Mouse (Mus musculus) thymus, postnatal 4 days (tissue): ENCODE data around the gene Tex50.
A peak's percentile ranks its signal among the peaks of the same experiment; 100 is the strongest.
"Not testable (repeated sequence)": the region's sequence is repeated elsewhere in the genome, so short reads cannot be mapped to it uniquely, and the experiment has no call there.

ENCODE experiments used
- DNase-seq: peaks from one replicate; pipeline ENCODE4 v3.0.0; 2021

The Tex50 gene

DNA sequence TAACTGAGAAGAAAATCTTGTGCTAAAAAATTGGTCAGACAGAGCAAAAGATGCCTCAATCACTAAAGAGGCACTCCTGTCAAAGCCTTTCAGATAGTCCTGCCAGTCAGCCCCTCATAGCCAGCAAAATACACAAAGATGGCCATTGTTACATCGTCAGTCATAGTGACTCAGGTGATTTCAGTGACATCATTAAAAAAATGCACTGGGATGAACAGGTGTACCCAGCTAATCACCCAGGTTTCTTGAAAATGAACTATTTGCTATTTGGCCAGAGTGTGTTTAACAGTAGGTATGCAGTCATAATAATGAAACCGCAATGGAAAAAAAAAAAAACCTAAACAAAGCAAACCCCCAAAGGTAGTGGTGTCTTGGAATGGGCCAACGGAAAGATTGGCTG is at the start of gene Tex50:
Gene Tex50 (minus strand): TSS at position 101 of the 400 bp plus-strand sequence.
- DNase-seq, result no peak

DNA sequence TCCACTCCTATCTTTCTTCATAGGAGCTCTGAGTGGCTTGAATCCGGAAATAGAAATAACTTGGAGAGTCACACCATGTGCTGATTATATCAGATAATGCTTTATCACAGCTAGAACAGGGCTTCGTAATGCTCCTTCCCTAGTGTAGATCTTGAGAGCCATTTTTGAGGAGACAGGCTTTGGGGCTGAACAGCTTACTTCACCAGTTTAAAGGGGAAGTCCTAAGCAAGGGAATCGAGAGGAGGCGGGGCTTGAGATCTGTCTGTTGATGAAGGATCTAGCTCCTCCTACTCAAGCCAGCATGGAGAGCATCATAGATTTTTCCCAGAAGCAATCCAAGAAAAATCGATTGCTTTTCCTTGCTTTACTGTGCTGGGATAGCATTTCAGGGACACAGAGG is 40.7 kb upstream of the Tex50 start:
- no peak for DNase-seq

GRCm38 (mm10) chr1:161196364-161196763 is 37.2 kb upstream of the Tex50 start:
- not testable (repeated sequence) for DNase-seq

DNA sequence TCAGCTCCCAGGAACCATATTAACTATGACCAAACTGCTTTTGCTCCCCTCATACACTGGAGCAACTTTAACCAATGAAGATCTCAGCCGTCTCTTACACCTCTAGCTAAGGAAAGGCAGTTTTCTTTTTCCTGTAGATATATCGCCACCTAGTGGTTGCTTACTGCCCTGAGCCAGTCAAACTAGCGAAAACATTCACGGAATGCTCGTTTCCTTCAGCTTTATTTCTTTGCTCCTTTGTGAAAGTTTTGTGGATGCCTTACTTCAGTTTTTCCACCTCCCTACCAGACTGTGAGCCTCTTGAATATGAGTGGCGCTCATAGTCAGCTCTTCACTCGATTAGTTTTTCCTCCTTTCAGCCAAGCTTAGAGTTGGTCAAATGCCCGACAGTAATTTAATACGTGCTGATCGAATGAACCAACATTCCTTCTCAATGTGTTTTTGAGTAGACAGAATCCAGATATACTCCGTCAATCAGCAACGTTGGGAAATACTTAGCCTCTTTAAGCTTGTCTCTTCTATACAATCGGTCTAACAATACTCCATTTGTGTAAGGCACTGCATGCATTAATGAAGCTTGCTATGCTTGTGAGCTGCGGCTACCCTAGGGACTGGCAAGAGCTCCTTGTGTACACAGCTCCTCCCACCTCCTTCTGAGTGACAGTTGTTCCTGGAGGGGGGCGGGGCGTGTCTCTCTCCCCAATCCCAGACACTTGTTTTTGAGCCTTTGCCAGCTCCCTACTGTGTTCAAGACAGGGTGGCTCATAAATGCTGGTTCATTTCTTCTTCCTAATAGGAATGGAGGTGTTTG is 36.6 kb upstream of the Tex50 start:
- DNase-seq, result peak; percentile 69

GRCm38 (mm10) chr1:161190253-161190910 is 31.3 kb upstream of the Tex50 start:
- no peak for DNase-seq

- DNase-seq, result no peak
Measured at GRCm38 (mm10) chr1:161185431-161185830, 26.3 kb upstream of the Tex50 start.

DNA sequence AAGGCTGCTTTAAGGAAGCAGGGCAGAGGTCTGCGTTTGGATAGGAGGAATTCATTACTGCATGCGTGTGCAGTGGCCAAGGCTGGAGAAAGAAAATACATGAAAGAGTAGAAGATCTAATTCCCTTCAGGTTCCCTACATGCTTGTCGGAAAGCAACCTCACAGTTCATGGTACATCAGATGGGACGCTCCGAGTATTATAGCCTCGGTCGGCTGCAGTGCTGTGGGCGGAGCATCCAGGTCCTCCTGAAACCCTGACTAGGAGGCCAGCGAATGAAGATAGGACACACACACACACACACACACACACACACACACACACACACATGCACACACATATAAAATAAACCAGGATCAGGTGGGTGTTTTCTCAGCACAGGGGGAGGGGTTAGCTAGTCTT is 24.6 kb upstream of the Tex50 start:
- DNase-seq, result no peak

DNA sequence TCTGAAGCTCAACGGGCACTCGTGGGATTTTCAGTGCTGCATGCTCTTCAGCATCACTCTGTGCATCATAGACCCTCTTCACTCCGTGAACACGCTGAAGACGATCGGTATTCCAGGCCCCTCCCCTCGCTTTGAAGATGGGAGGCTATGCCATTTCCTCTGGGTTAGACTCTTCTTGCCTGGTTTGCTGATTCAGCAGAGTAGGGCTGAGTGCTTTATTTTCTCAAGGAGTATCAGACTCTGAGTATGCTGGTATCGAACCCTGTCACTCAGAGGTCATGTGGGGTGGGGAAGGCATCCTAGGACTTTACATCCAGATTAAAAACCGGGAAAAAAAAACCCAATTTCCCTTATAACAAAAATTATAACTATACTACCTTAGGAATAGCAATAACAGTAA is 23.3 kb upstream of the Tex50 start:
- DNase-seq, result no peak

GRCm38 (mm10) chr1:161180674-161181073 is 21.6 kb upstream of the Tex50 start:
- DNase-seq, result peak; percentile 89

GRCm38 (mm10) chr1:161170651-161171050 is 11.5 kb upstream of the Tex50 start:
- peak; percentile 91 for DNase-seq

- no peak for DNase-seq
Measured at GRCm38 (mm10) chr1:161160266-161160665, 1.2 kb upstream of the Tex50 start.

DNA sequence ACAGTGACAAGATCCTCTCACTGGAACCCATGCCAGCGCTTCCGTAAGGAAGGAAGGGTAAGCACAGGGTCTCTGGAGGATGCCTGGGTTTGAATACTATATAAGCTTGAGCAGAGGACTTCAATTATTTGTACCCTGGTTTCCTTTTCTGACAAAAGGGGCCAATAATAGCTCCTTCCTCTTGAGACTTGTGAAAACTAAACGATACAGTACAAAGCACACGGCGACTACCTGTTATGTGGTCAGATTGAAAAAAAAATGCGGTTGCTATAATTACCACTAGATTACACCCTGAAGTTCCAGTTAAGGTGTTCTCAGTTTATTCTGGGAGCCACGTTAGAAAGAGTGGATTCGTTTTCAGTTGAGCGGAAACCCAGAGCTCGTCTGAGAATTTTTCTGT is 2.6 kb downstream of the Tex50 start:
- DNase-seq, result no peak

GRCm38 (mm10) chr1:161151098-161151497 is 8.0 kb downstream of the Tex50 start:
- DNase-seq, result no peak

DNA sequence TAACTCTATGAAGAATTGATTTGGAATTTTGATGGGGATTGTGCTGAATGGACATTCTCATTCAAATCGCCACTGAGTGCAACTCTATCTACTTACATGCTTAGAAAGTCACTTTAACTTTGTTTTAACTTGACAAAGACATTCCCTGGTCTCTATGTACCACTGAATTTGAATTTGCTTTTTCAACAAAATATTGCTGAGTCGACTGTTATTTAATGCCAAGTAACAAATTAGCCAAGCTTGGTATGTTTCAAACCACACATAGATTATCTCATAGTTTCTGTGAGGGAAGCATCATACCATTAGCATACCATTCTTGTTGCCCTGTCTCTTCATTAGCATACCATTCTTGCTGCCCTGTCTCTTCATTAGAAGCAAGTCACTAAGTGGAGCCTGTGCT is 11.2 kb downstream of the Tex50 start:
- no peak for DNase-seq

DNA sequence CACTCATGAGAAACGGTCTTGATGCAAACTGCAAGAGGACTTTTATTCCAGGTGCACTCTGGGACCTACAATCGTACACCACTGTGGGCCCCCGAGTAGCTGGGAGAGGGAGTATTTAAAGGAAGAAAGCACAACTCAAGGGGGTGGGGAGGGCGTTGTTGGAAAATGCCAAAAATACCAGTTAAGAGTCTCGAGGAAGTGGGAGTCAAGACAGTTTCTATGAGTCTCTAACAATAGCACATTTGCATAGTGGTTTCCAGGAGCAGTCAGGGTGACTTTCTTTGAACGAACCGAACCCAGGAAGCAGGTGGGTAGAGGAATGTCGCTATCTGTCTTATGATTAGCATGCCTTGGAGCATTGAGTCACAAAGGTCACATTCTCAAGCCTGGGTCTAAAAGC is 13.5 kb downstream of the Tex50 start:
- DNase-seq, result not testable (repeated sequence)

DNA sequence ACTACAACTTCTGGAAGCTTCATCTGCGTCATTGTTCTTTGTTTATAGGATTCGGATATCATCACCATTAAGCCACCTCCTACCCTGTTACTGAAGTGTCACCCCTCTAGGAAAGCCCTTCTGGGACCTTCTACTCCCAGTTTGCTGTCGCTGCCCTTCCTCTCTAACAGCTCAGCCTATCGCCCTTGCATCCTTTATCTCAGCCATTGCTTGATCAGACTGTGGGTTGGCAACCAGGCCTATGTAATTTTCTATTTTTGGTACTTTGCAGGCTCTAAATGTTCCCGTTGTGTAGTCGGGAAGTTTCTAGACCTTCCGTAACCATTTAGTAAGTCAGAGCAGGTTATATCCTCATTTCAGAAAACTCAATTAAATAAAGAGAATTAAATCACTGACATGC is 15.9 kb downstream of the Tex50 start:
- no peak for DNase-seq

- peak; percentile 71 for DNase-seq
Measured at GRCm38 (mm10) chr1:161142531-161143159, 16.5 kb downstream of the Tex50 start, which contains the start of gene Ankrd45. Gene Ankrd45 (plus strand): TSS chr1:161142691.

GRCm38 (mm10) chr1:161140026-161140762 is 18.9 kb downstream of the Tex50 start:
- no peak for DNase-seq

- no peak for DNase-seq
Measured at GRCm38 (mm10) chr1:161139496-161139895, 19.6 kb downstream of the Tex50 start.

DNA sequence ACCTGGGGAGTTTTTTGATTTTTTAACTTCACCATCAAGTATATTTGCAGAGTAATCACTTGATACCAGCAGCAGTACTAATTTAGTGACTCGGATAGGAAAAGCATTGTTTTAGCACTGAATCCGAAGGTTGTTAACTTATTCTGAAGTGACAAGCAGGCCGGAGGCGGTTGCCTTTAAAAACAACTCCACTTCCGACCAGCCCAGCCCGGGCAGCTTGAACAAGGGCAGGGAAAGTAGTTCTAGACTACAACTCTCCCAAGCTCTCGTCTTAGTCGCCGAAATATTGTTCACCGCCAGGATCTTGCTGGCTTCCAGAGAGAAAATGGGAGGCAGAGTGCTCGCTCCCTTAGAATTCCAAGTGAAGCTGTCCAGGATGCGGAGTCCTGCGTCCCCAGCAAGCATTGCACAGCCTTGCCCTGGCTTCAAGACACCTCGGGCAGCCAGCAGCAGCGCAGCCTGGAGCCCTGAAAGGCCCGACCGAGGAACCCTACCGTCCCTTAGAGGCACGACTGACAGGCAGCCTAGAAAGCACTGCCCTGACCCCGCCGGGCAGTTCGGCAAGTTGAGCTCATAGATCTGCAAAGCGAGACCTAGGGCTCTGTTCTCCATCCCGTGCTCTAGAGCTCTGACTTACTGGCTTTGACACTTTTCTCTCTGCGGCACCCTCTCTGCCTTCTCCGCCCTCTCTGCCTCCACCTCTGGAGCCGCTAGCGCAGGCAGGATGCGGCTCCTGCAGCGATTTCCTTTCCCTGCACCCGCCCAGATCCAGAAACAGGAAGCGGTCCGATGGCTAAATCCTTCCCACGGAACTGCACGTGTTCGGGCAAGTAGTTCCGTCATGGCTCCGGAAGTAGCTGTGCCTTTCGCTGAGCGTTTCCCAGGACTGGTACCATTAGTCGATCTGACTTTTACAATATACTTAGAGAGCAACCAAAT is 28.1 kb downstream of the Tex50 start, which contains the start of gene Klhl20:
Gene Klhl20 (minus strand): TSS at position 786 of the 939 bp plus-strand sequence.
- peak; percentile 94 for DNase-seq

- DNase-seq, result no peak
Measured at GRCm38 (mm10) chr1:161126461-161126860, 32.7 kb downstream of the Tex50 start.
